Mouse (Mus musculus) heart, adult 11 months (tissue): Measurements from ENCODE around the gene Plcb1.

Experiments used
- DNase-seq: peaks from one replicate; pipeline ENCODE4 v3.0.0; 2022

Plcb1 gene

DNA sequence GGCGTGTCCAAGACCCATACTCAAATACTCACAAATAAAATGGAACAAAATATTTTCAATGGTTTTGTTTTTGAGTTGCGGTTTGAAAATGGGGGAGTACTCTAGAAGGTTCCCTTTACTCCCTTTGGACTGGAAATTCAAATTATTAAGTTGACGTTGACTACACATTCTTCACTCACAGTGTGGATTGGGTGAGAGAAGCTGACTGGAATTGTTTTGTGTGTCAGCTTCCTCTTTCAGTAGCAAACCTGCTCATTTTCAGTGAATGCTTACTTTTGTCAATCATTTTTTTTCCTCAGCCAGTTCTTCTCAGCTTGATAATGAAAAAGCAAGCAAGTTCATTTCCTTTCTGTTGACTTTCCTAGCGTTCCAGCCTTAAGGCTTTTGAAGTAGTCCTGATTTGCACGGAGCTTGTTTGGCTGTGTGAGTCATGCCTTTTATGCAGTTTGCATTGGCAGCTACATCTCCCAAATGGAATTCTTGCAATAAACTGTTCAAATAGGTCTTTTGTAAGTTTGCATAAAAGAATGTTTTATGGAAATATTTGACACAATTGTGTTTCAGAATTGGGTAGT, 306.8 kb downstream of the Plcb1 start:
- no peak for DNase-seq

DNA sequence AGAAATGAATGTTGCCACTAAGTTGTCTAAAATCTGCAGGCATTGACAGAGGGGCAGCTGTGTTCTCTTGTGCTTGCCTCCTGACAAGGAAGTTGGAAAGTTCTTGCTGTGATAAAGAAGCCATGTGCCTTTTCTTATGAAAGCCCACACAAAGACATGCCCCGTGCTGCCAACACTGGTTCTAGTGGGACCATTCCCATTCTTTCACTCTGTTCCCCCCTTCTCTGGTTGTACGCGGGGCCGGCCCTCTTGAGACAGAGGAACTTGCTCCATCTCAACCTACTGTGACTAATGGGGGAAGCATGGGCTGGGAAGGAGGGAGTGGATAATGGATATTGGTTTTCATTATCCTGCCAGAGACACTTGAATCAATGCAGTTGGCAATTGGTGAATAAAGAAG, 315.4 kb downstream of the Plcb1 start:
- no peak for DNase-seq

DNA sequence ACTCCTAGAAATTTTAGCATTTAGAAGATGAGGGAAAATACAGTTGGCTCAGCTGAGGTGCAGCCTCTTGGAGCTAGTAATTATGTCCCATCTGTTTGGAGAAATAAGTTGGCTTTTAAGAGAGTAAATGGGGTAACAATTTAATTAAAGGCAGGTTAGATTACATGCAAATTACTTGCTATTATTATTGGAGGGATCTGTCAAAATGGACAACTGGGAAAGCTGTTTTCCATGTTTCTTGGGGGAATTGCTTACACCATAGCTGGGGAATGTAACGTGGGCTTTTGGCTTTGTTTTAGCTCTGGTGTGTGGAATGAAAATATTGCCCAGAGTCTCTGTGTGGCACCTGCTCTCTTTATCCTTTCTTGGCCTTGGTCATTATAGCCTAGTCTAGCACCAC, 316.1 kb downstream of the Plcb1 start:
- no peak for DNase-seq

DNA sequence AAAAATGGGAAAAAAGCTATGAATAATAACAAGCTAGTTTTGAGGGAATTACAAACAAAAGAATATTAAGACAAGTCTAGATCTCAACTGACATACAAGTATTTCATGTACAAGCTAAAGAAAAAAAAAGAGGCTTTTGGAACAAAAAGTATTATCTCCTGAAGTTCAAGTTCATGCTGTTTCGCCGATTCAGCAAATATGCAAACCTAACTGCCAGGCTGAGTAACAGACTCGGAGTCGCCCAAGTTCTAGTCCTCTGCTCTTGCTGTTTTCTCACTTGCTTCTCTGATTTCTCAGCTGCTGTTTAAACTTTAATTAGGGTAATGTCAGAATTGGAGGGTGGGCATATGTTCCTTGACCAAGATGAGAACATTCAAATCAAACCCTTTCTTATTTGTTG, 320.8 kb downstream of the Plcb1 start:
- DNase-seq, result no peak

DNA sequence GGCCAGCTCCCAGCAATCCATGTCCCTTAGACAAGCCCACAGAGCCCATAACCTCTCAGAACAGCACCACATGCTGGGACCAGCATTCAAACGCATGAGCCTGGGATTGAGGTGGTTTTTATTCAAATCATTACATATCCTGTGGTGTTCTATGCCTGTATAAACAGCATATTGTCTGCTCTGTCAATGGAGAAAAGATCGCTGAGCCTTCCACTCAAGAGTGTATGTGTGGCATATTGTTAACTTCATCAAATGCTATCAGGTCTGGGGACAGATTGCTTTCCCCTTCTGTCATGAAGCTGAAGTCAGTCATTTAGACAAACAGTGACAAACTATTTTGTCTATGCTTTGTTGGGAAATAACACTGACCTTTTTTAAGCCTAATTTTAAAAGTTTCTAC, 322.7 kb downstream of the Plcb1 start:
- no peak for DNase-seq

DNA sequence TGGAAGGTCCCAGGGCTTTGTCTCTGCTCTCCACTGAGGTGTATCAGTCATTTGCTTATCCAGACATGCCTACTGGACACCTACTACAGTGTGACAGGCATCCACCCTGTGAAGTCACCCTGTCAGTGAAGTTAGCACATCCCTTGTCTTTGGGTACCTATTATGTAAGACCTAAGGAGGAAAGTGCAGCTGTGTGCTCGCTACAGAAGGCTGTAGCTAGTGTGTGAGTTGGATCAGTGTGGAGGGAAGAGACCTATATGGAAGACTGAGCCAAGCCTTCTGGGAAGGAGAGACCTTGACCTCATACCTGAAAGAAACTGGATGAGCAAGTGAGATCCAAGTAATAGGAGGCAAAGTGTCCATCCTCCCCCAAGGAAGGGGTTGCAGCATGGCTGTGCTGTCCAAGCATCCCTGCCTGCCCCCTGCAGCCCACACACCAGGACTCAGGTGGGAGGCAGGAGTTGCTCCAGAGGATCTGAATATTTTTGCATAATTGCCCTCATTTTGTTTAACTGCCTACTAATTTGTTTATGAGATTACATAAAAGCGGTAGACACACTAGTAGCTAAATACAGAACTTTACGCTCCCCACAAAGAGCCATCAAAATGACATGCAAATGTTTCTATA, 328.7 kb downstream of the Plcb1 start:
- DNase-seq, result no peak

DNA sequence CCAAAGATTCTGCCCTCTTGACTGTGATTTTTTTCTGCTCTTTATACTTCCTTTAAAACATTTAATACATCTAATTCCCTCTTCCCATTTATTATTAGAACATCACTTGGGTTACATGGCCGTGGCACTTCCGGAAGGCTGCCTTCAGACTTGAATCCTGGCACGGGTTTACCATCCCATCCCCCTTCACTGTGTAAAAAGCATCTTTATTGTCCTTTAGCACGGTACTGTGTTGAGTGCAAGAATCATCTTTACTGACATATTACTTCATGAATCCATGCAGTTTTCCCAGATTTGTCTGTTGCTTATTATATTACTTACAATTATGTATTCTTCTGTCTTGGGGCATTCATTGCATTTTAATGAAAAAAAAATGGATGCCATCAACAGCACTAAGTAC, 337.2 kb downstream of the Plcb1 start:
- no peak for DNase-seq

DNA sequence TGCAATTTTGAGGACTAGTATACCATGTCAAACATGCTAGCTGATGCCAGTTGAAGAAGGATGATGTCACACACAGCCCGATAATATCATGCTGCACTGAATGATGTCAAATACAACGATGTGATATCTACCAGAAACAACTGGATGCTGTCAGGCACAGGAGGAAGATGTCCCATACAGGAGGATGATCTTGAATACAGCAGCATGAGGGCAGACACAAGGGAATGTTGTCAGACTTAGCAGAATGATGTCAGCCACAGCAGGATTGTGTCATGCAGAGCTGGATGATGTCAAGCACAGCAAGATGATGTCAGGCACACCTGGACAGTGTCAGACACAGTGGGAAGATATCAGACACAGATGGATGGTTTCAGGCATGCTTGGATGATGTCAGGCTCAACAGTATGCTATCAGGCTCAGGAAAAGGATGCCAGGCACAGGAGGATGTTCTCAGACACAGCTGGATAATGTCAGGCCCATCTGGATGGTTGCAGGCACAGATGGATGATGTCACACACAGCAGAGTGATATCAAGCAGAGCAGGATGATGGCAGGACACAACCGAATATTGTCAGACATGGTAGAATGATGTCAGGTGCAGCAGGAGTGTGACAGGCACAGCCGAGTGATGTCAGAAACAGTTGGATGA, 338.0 kb downstream of the Plcb1 start:
- peak; percentile 75 for DNase-seq

DNA sequence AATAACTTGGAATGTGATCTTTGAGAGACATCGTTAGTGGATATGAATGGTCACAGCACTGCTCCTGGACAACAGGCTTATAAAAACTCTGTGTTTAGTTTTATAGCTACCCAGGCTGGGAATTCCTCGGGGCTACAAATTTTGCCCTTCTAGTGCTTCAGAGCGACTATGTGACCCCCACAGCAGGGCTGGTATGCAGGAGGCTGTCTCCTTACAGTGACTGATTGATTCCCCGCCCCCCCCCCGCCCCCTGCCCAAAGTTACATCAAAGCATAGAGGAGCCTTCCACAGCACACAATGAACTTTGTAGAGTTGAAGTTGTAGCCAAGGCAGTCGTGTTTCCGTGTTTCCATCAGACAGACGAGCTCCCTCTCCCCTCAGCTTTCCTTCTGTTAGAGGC, 354.7 kb downstream of the Plcb1 start:
- DNase-seq, result peak; percentile 58

DNA sequence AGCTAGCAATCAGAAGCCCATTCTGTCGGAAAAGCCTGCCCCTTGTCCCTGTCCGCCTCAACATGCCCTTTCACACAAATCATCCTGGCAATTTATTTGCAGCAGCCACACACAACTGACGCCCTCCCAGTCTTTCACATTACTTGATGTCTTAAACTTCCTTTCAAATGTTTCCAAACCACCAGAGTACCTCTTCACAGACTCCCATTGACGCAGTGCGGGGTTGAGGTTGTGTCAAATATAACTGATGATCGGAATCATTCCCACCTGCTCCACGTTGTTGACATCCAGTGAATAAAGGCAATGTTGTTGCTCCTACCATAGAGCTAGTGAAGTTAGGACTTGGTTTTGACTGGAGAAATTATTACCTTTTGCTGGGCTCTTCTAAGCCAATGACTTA, 366.4 kb downstream of the Plcb1 start:
- peak; percentile 73 for DNase-seq

DNA sequence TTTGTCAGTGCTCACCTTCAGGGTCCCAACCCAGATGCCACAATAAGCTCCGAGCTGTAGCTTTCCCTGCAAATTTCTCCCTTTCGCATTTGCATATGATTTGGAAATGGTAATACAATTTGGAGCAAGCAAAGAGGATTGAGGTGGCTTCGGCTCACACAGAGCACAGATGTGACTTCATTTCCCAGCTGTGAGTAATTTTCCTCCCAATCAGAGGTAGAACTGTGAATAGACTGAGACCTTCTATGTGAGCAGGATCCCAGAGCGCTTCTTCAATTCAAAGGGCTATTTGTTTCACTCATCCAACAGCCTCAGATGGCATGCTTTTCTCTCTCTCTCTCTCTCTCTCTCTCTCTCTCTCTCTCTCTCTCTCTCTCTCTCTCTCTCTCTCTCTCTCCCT, 367.4 kb downstream of the Plcb1 start:
- no peak for DNase-seq

DNA sequence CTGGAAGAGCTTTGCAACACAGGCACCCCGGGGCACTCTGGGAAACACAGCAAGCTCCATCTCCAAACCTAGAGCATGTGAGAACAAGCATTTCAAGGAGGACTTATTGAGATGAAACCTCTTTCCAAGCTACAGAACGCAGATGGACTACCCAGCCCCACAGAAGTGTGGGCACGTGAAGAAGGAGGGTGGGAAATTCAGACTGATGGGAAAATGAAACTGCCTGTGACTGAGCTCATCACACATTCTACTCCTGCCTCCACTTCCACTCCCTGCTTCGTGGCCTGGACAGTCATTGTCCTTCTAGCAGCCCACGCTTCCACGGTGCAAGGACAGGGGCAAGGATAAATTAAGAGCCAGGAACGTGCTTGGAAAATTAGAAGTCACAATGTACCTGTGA, 370.2 kb downstream of the Plcb1 start:
- DNase-seq, result no peak

DNA sequence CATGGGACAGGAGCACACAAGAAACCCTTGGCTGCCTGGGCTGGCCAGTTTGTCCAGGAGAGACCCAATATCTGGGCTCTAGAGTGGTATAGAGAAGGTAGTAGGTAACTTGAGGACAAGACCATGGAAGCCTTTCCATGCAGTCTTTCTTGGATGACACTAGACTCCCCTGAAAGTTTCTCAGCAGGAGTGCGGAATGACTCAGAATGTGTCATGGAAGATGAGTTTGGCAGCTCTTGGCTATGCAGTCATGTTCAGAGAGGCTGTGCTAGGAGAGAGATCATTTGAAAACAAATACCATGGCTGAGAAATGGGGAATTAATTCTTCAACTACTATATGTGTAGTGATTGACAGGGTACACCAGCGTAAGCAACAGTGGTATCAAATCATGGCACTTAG, 372.1 kb downstream of the Plcb1 start:
- DNase-seq, result peak; percentile 43

DNA sequence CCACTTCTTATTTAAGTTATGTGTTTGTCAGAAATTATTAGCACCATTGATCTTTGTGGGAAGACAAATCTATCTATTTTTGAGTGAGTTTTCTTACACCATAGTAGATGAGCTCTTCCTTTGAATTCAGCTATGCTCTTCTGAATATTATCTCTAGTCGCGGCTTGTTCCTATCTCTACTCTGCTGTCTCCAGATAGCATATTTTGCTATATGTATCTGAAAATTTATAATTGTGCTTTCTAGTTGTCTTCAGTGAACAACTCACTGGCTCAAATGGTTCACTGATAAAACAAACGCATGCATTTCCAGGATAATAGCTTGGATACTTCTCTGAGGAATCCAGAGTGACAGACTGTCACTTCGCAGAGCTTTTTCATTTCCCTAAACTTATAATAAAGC, 375.8 kb downstream of the Plcb1 start:
- DNase-seq, result no peak

DNA sequence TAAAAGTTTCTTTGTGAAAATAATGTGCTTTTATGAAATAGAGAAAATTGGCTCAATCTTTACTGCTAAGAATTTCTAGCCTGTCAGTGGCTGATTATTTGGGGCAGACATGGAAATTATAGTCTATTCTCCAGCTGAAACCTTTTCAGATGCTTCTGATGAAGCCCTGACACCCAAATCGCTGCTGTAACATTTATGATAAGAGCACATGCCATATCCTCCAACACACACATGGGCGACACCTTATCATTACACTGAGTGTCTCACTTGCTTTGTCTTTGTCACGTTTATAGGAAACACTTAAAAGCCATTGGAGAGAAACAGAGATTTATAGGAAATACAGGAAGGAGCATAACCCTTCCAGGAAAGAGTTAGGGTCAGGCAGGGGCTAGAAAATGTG, 379.6 kb downstream of the Plcb1 start:
- DNase-seq, result no peak

DNA sequence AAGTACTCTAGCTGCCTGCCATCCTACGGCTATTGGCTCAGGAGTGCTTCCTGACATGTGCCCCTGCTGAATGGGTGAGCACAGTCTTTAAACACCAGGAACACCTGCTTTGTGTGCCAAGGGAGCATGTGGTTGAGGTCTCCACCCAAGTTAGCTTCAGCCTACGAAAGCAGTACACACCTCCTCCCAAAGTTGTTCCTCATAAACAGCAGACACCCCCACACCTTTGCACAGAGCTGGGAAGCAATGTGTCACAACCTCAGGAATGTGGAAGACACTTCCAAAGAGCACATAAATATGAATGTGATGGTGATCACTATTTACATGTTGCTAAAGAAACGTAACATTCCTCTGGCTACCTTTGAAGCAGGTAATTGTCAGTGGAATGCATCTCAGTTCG, 389.7 kb downstream of the Plcb1 start:
- no peak for DNase-seq

DNA sequence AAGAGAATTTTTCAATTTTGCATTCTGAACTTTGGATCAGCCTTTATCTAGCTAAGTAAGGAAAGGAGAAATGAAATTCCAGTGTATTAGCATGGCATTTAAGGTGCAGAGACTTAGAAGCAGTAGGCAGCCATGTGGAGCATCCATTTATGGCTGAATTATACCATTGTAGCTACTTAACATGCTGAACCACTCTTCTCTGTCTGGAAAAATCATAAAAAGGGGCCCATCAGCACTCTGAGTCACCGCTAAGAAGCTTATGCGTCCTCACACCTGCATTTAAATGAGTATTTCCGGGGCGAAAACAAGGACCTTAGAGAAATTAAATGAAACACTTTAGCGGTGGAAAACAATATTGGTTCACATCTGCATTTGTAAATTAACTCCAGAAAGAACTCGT, 401.8 kb downstream of the Plcb1 start:
- DNase-seq, result no peak

DNA sequence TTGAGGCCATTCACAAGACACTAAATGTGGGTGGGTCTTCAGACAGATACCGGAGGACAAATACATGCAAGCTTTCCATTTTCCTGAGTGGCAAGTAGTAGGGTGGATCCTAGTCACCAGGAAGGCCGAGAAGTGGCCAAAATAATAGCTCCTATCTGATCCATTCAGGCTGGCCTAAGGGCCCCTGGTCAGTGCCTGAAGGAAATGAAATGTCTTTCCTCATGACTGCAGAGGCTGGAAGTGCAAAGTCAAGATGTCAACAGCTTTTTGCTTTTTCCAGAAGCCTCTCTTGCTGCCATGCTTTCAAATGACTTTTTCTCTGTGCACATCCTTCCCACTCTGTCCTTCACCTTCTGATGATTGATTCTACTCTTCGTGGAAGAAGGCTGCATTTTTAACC, 415.0 kb downstream of the Plcb1 start:
- DNase-seq, result peak; percentile 69

DNA sequence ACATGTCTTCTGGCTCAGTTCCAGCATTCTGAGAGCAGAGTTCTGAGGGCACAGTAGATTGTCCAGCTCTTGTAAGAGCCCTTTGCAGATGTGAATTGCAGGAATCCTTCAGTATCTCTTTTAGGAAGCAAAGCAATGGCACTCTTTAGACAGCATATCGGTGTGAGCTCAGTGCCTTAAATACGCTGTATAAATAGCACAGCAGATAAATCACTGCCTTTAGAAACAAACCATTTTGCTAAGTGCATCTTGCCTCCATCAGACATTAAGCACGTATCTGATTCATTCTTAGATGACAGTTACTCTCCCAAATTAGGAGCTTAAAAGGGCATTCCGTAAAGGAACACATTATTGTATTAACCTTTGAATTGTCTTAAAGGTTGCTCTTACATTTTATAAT, 416.5 kb downstream of the Plcb1 start:
- DNase-seq, result no peak

DNA sequence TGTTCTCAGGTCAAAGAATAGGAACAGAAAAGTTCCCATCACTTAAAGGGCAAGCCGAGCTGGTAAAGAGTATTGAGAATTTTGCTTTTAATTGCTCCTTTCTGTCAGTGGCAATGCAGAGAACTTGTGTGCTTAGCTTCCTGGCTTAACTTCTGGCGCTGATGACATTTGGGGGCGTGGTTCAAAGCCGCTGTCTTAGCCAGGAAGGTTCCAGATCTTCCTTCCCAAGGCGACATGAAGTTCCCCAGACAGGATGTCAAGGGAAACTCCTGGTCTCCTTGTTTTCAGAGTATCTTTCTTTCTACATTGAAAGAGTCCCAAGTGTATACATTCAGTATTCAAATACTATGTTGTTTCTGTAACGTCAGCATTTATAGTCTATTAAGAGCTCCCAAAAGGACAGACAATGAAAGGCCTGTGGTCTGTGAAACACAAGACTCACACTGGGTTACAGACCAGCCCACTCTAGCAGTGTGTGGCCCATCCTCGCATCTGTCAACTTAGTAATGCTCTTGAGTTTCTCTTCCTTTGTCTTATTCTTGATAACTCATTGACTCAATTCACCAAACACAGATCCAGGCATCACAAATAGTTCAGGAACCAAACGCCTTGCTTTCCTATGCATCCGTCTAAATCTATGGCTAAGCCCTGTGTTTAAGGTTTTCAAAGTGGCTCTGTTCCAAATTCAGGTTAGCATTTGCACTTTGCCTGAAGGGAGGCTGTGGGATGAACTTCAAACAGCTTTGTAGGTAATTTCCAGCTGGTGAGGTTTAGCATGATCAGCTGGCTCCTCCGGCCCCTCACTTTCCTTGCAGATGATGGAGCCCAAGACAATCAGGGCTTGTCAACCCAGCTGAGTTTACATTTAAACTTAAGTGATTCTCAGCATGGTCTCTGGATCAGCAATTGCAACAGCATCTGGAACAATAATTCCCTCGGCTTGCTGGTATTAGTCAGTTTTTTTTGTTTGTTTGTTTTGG, 418.6 kb downstream of the Plcb1 start:
- peak; percentile 93 for DNase-seq

DNA sequence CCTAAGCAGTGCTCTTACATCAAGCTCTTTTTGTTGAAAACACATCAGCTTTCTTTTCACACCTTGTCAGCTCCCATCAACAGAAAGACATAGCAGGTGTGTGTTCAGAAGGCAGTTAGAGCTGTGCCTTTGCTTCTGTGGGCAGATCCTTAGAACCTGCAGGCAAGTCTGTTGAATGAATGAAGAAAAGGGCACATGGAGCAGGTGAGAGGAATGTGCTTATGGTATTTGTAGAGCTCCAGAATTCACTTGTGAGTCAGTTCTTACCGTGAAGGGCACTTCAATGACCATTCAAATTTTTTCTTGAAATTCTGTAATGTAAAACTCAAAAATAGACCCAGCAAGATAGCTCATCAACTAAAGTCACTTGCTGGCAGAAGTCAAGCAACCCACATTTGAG, 423.0 kb downstream of the Plcb1 start:
- no peak for DNase-seq

DNA sequence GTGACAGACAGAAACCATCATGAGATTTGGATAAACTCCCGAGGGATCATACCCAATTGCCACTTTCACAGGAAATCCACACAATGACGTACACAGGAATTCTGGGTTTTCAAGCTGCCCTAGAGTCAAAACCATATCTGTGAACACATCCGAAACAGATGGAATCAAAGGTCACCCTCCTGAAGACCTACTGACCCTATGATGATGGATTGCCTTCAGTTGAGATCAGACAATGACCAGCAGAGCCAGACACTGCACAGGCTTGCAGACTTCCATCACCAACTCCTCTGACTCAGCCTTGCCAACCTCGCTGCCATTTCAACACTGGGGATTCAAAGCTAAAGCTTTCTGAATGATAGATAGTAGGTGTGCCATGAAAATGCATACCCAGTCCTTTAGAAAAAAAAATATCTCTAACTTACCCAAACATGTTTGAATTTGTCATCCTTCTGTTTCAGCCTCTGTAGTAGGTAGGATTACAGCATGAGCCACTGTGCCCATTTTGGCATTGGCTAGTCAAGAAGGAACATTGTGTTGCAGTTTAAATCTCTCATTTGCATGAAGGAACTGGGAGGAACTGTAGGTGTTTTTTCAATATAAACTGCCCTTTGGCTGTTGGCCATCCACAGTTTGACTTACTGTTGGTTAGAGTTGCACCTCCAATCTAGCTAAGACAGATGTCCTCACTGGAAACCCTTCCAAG, 429.0 kb downstream of the Plcb1 start:
- DNase-seq, result no peak

DNA sequence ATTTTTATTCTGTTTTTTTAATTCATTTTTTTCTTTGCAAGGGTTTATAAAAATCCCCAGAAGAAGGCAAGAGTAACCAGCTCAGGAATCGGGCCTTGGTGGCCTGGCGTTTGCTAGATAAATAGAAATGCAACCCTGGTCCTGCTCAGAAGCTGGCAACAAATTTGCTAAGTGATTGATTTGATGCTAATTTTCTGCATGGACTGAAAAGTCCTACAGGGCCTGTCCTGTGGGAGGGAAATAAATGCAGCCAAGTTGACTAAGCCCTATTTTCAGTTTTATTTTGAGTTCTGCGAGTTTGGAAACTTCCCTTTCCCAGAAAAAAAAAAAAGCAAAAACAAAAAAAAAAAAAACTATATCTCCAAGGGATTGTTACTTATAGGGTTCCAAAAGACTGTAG, 433.5 kb downstream of the Plcb1 start:
- DNase-seq, result no peak
